Mouse (Mus musculus) kidney, embryonic 14.5 days (tissue): Measurements from ENCODE around the gene Gm17655. TPM values are rescaled to one million over a fixed set of nuclear protein-coding genes. Genes with fewer than 3 reads are reported as not detected.
"Not testable (repeated sequence)": the region's sequence is repeated elsewhere in the genome, so short reads cannot be mapped to it uniquely, and the experiment has no call there.

ENCODE experiments used
- ATAC-seq: fragments of 200-750 bp; cut with Nextera tagmentation; 2 replicates; pipeline ENCODE4 v1.8.0; 2017; ENCODE audit warnings: moderate number of reproducible peaks, mild to moderate bottlenecking, moderate TSS enrichment, moderate library complexity; ENCODE audit not compliant: low FRiP score, low TSS enrichment
- H3K27ac ChIP-seq: fragments of 300-500 bp; sonication (generic); 2 replicates; pipeline ENCODE4 v1.5.1; 2014; ENCODE audit warnings: low read depth, mild to moderate bottlenecking, low read length, moderate library complexity, mixed read lengths
- H3K27me3 ChIP-seq: fragments of 300-500 bp; sonication (generic); 2 replicates; pipeline ENCODE4 v1.6.1; 2014; ENCODE audit warnings: mild to moderate bottlenecking, low read length; ENCODE audit not compliant: control insufficient read depth, insufficient read depth
- H3K36me3 ChIP-seq: fragments of 300-500 bp; sonication (generic); 2 replicates; pipeline ENCODE4 v1.6.1; 2014; ENCODE audit warnings: low read length, mixed read lengths; ENCODE audit not compliant: control insufficient read depth, insufficient read depth
- H3K4me1 ChIP-seq: fragments of 300-500 bp; sonication (generic); 2 replicates; pipeline ENCODE4 v1.6.1; 2014; ENCODE audit warnings: low read length, mixed read lengths; ENCODE audit not compliant: control insufficient read depth, insufficient read depth
- H3K4me2 ChIP-seq: fragments of 300-500 bp; sonication (generic); replicated peaks from 2 replicates; pipeline ENCODE4 v1.6.1; 2014; ENCODE audit warnings: low read depth, mild to moderate bottlenecking, low read length
- H3K4me3 ChIP-seq: fragments of 300-500 bp; sonication (generic); 2 replicates; pipeline ENCODE4 v1.5.1; 2014; ENCODE audit warnings: mild to moderate bottlenecking, low read length
- H3K9ac ChIP-seq: fragments of 300-500 bp; sonication (generic); 2 replicates; pipeline ENCODE4 v1.6.1; 2014; ENCODE audit warnings: low read depth, mild to moderate bottlenecking, low read length, moderate library complexity
- H3K9me3 ChIP-seq: fragments of 300-500 bp; sonication (generic); 2 replicates; pipeline ENCODE4 v1.6.1; 2016; ENCODE audit warnings: low read length; ENCODE audit not compliant: control insufficient read depth
- WGBS: fragments of 180-500 bp; shearing (Covaris S2); extraction: QIAGEN DNeasy Blood & Tissue Kit; methylation state at CpG from one replicate; pipeline ENCODE4 v1.1.7; 2014; 5-methylcytosine and 5-hydroxymethylcytosine counted together
- polyA plus RNA-seq: library from polyadenylated mRNA; unstranded; fragments of >200 nt; fragmentation: Nextera tagmentation; extraction: Ambion mirVana; gene quantifications from 2 replicates; pipeline ENCODE4 v1.2.1, GENCODE M21; 2014

The Gm17655 gene
- 5.1 and 5.3 TPM in 2 replicates for polyA plus RNA-seq

- H3K9me3 ChIP-seq, result peaks cover 19% of the 10 kb centered on the region
- H3K27ac ChIP-seq, H3K36me3 ChIP-seq, H3K4me1 ChIP-seq, H3K4me2 ChIP-seq, H3K27me3 ChIP-seq, H3K9ac ChIP-seq, ATAC-seq, H3K4me3 ChIP-seq: not testable (repeated sequence)
- 69% methylated on average over 2 of the region's 2 CpGs for WGBS
Measured at GRCm38 (mm10) chr5:110072413-110072812, at the start of gene Gm17655. Gene Gm17655 (minus strand): TSS chr5:110072513.

GRCm38 (mm10) chr5:110109991-110110441 lies 37.7 kb upstream of the Gm17655 start, which contains the start of gene Zfp605:
Gene Zfp605 (plus strand): TSS chr5:110110092.
- peaks cover 7% of the 10 kb centered on the region; the same call in 1 of the 2 replicates for H3K4me1 ChIP-seq
- under 1% methylated on average over 12 of the region's 12 CpGs for WGBS
- peaks cover 26% of the 10 kb centered on the region for H3K36me3 ChIP-seq
- H3K9ac ChIP-seq, result peak within 1 kb of the TSS; percentile 60; the same call in 1 of the 2 replicates
- H3K27ac ChIP-seq, result peak within 1 kb of the TSS; percentile 53; the same call in 1 of the 2 replicates
- H3K9me3 ChIP-seq, result no peaks in the 10 kb centered on the region
- peak within 1 kb of the TSS; percentile 70 for H3K4me3 ChIP-seq
- ATAC-seq, result peak; percentile 47
- H3K27me3 ChIP-seq, result no peaks in the 10 kb centered on the region
- H3K4me2 ChIP-seq, result peak within 1 kb of the TSS; percentile 61

GRCm38 (mm10) chr5:110108305-110108628 lies 36.0 kb upstream of the Gm17655 start:
- H3K4me1 ChIP-seq, result peaks cover 7% of the 10 kb centered on the region; the same call in 1 of the 2 replicates
- peaks cover 33% of the 10 kb centered on the region for H3K36me3 ChIP-seq
- H3K27ac ChIP-seq, result peak overlapping the region; percentile 99
- H3K4me3 ChIP-seq, result peak overlapping the region; percentile 89
- no peaks in the 10 kb centered on the region for H3K27me3 ChIP-seq
- no peaks in the 10 kb centered on the region for H3K9me3 ChIP-seq
- ATAC-seq, result no peak
- H3K9ac ChIP-seq, result peak overlapping the region; percentile 91; the same call in 1 of the 2 replicates
- H3K4me2 ChIP-seq, result peak overlapping the region; percentile 30; the same call in 1 of the 2 replicates
- WGBS, result 0% methylated on average over 7 of the region's 7 CpGs

- under 1% methylated on average over 69 of the region's 71 CpGs for WGBS
- ATAC-seq, result peak; percentile 89
- no peaks in the 10 kb centered on the region for H3K9me3 ChIP-seq
- peak within 1 kb of the TSS; percentile 89 for H3K4me3 ChIP-seq
- peak within 1 kb of the TSS; percentile 99 for H3K27ac ChIP-seq
- peak within 1 kb of the TSS; percentile 81 for H3K4me2 ChIP-seq
- H3K36me3 ChIP-seq, result peaks cover 38% of the 10 kb centered on the region
- H3K27me3 ChIP-seq, result no peaks in the 10 kb centered on the region
- peaks cover 7% of the 10 kb centered on the region; the same call in 1 of the 2 replicates for H3K4me1 ChIP-seq
- H3K9ac ChIP-seq, result peak within 1 kb of the TSS; percentile 91
Measured at GRCm38 (mm10) chr5:110107581-110108304, 35.4 kb upstream of the Gm17655 start, which contains the start of gene Gtpbp6. Gene Gtpbp6 (minus strand): TSS chr5:110108197.

GRCm38 (mm10) chr5:110106901-110107564 lies 34.7 kb upstream of the Gm17655 start:
- H3K27me3 ChIP-seq, result no peaks in the 10 kb centered on the region
- H3K4me3 ChIP-seq, result peak overlapping the region; percentile 89
- peaks cover 7% of the 10 kb centered on the region; the same call in 1 of the 2 replicates for H3K4me1 ChIP-seq
- peak overlapping the region; percentile 81 for H3K4me2 ChIP-seq
- peak; percentile 29 for ATAC-seq
- H3K9me3 ChIP-seq, result no peaks in the 10 kb centered on the region
- peak overlapping the region; percentile 91 for H3K9ac ChIP-seq
- WGBS, result 13% methylated on average over 41 of the region's 41 CpGs
- peaks cover 38% of the 10 kb centered on the region for H3K36me3 ChIP-seq
- H3K27ac ChIP-seq, result peak overlapping the region; percentile 99

GRCm38 (mm10) chr5:110106140-110106871 lies 34.0 kb upstream of the Gm17655 start:
- 96% methylated on average over 26 of the region's 26 CpGs for WGBS
- no peak overlapping the region for H3K27ac ChIP-seq
- peaks cover 38% of the 10 kb centered on the region for H3K36me3 ChIP-seq
- H3K9ac ChIP-seq, result peak overlapping the region; percentile 91
- no peaks in the 10 kb centered on the region for H3K27me3 ChIP-seq
- peak overlapping the region; percentile 89 for H3K4me3 ChIP-seq
- no peaks in the 10 kb centered on the region for H3K9me3 ChIP-seq
- peaks cover 12% of the 10 kb centered on the region for H3K4me1 ChIP-seq
- peak overlapping the region; percentile 81 for H3K4me2 ChIP-seq
- ATAC-seq, result no peak

- Histone ChIP-seq H3K4me1 (peaks cover 24% of the 10 kb centered on the region), H3K9me3 (no peaks in the 10 kb centered on the region), H3K36me3 (peaks cover 38% of the 10 kb centered on the region), H3K9ac (no peak overlapping the region), H3K27me3 (no peaks in the 10 kb centered on the region), H3K27ac (no peak overlapping the region), H3K4me3 (no peak overlapping the region), H3K4me2 (no peak overlapping the region)
- 96% methylated on average over 36 of the region's 36 CpGs for WGBS
- ATAC-seq, result no peak
Measured at GRCm38 (mm10) chr5:110104616-110105380, 32.5 kb upstream of the Gm17655 start.

- no peak overlapping the region for H3K27ac ChIP-seq
- H3K4me2 ChIP-seq, result no peak overlapping the region
- no peaks in the 10 kb centered on the region for H3K27me3 ChIP-seq
- no peak for ATAC-seq
- peaks cover 38% of the 10 kb centered on the region for H3K36me3 ChIP-seq
- no peak overlapping the region for H3K9ac ChIP-seq
- H3K9me3 ChIP-seq, result no peaks in the 10 kb centered on the region
- H3K4me3 ChIP-seq, result no peak overlapping the region
- peaks cover 24% of the 10 kb centered on the region for H3K4me1 ChIP-seq
- 97% methylated on average over 27 of the region's 27 CpGs for WGBS
Measured at GRCm38 (mm10) chr5:110103901-110104615, 31.7 kb upstream of the Gm17655 start.
